Mouse (Mus musculus) thymus, adult 2 months (tissue): ENCODE results near the gene 1810024B03Rik.
A peak's percentile ranks its signal among the peaks of the same experiment; 100 is the strongest.

ENCODE experiments used
- CTCF ChIP-seq: fragments of 200-500 bp; IDR thresholded peaks from 2 replicates; pipeline ENCODE4 v1.5.1; 2012; ENCODE audit warnings: mild to moderate bottlenecking, control low read depth, low read length, moderate library complexity, borderline replicate concordance; ENCODE audit not compliant: control insufficient read depth, poor library complexity, insufficient read depth; ENCODE audit errors: extremely low read depth
- POLR2A ChIP-seq: fragments of 200-500 bp; IDR thresholded peaks from 2 replicates; pipeline ENCODE4 v1.6.1; 2012; ENCODE audit warnings: mild to moderate bottlenecking, low read length, control low read depth, moderate library complexity; ENCODE audit not compliant: control insufficient read depth, poor library complexity, insufficient read depth; ENCODE audit errors: extremely low read depth

- TF ChIP-seq CTCF (no peak), POLR2A (peak; percentile 67)
These were observed 39.7 kb upstream of the 1810024B03Rik start, which contains the start of the genes Ciao1 and Tmem127 for GRCm38 (mm10) chr2:127247592-127248333.
